Mouse (Mus musculus) CH12.LX (cell line): Measurements from ENCODE around the gene Rtf2. TPM values are rescaled to one million over a fixed set of nuclear protein-coding genes. Genes with fewer than 3 reads are reported as not detected.

Experiments used
- DNase-seq: peaks from one replicate; pipeline ENCODE4 v3.0.0-alpha.2; 2013; ENCODE audit errors: extremely low read depth
- H3K27ac ChIP-seq: 2 replicates; pipeline ENCODE4 v1.5.1; 2012; ENCODE audit warnings: low read depth, mild to moderate bottlenecking, control low read depth, moderate library complexity; ENCODE audit not compliant: insufficient read depth
- H3K27me3 ChIP-seq: replicated peaks from 2 replicates; pipeline ENCODE3; 2012; ENCODE audit warnings: inconsistent platforms
- H3K36me3 ChIP-seq, 2 experiments: replicated peaks in 1 of 2; 2 replicates each; pipeline versions ENCODE3 to v1.6.1; 2012; ENCODE audit warnings: inconsistent platforms in 1 of 2, low read length in 1 of 2, mild to moderate bottlenecking in 1 of 2, mixed read lengths in 1 of 2, moderate library complexity in 1 of 2; ENCODE audit not compliant: control insufficient read depth in 1 of 2, insufficient read depth in 1 of 2
- H3K4me1 ChIP-seq, 2 experiments: 2 replicates each; pipeline ENCODE4 v1.6.1; 2012; ENCODE audit warnings: inconsistent platforms in 1 of 2, moderate library complexity in 1 of 2; ENCODE audit not compliant: insufficient read depth in 2 of 2, control insufficient read depth in 1 of 2
- H3K4me2 ChIP-seq: 2 replicates; pipeline ENCODE4 v1.6.1; 2012; ENCODE audit warnings: low read depth, mild to moderate bottlenecking, control low read depth; ENCODE audit not compliant: poor library complexity, insufficient read depth, severe bottlenecking
- H3K4me3 ChIP-seq, 3 experiments: fragments of 150-350 bp in 1 of 3; sonication (generic) in 1 of 3; replicated peaks in 1 of 3; 2 replicates each; pipeline versions ENCODE3 to v1.5.1; 2011 to 2012; ENCODE audit warnings: low read depth in 2 of 3, low read length in 2 of 3, mild to moderate bottlenecking in 2 of 3, moderate library complexity in 2 of 3, control low read depth in 1 of 3, improper control_type of control experiment in 1 of 3, inconsistent platforms in 1 of 3, mixed read lengths in 1 of 3; ENCODE audit not compliant: poor library complexity in 1 of 3
- H3K79me2 ChIP-seq: replicated peaks from 2 replicates; pipeline ENCODE4 v1.6.1; 2012; ENCODE audit warnings: mild to moderate bottlenecking, moderate library complexity; ENCODE audit not compliant: control insufficient read depth, poor library complexity, insufficient read depth, severe bottlenecking; ENCODE audit errors: extremely low read depth
- H3K9ac ChIP-seq: 2 replicates; pipeline ENCODE4 v1.6.1; 2012; ENCODE audit warnings: low read depth, mild to moderate bottlenecking, control low read depth, moderate library complexity; ENCODE audit not compliant: insufficient read depth
- H3K9me3 ChIP-seq: replicated peaks from 2 replicates; pipeline ENCODE3; 2012; ENCODE audit warnings: low read length, inconsistent platforms, mixed read lengths
- CTCF ChIP-seq, 2 experiments: IDR thresholded peaks in 1 of 2; conservative IDR thresholded peaks in 1 of 2; 2 replicates each; pipeline ENCODE4 v1.5.1; 2011 to 2012; ENCODE audit warnings: low read depth in 2 of 2, low read length in 2 of 2, improper control_type of control experiment in 1 of 2, inconsistent platforms in 1 of 2, mild to moderate bottlenecking in 1 of 2, moderate library complexity in 1 of 2
- EP300 ChIP-seq: IDR thresholded peaks from 2 replicates; pipeline ENCODE4 v1.6.1; 2011; ENCODE audit warnings: low read length, improper control_type of control experiment
- GABPA ChIP-seq: IDR thresholded peaks from 2 replicates; pipeline ENCODE4 v1.6.1; 2012; ENCODE audit warnings: low read depth, low read length, improper control_type of control experiment, inconsistent platforms; ENCODE audit not compliant: insufficient replicate concordance
- JUND ChIP-seq: conservative IDR thresholded peaks from 2 replicates; pipeline ENCODE4 v1.6.1; 2011; ENCODE audit warnings: low read depth, low read length, improper control_type of control experiment
- KAT2A ChIP-seq: IDR thresholded peaks from 2 replicates; pipeline ENCODE4 v1.6.1; 2012; ENCODE audit warnings: low read length, improper control_type of control experiment, inconsistent platforms; ENCODE audit not compliant: insufficient replicate concordance
- MAFK ChIP-seq: IDR thresholded peaks from 2 replicates; pipeline ENCODE4 v1.6.1; 2011; ENCODE audit warnings: low read length, improper control_type of control experiment; ENCODE audit not compliant: insufficient replicate concordance
- MAZ ChIP-seq: IDR thresholded peaks from 2 replicates; pipeline ENCODE4 v1.6.1; 2012; ENCODE audit warnings: low read depth, mild to moderate bottlenecking, inconsistent platforms, low read length, improper control_type of control experiment, moderate library complexity
- MEF2A ChIP-seq: IDR thresholded peaks from 2 replicates; pipeline ENCODE4 v1.6.1; 2014; ENCODE audit warnings: low read depth, mild to moderate bottlenecking, inconsistent platforms, low read length, improper control_type of control experiment, borderline replicate concordance
- MYC ChIP-seq: IDR thresholded peaks from 2 replicates; pipeline ENCODE4 v1.6.1; 2011; ENCODE audit warnings: low read depth, mild to moderate bottlenecking, improper control_type of control experiment, low read length
- NELFE ChIP-seq: IDR thresholded peaks from 2 replicates; pipeline ENCODE4 v1.6.1; 2011; ENCODE audit warnings: low read depth, low read length, improper control_type of control experiment
- RAD21 ChIP-seq: IDR thresholded peaks from 2 replicates; pipeline ENCODE4 v1.6.1; 2011; ENCODE audit warnings: low read depth, mild to moderate bottlenecking, low read length, improper control_type of control experiment, moderate library complexity
- RCOR1 ChIP-seq: conservative IDR thresholded peaks from 2 replicates; pipeline ENCODE4 v1.6.1; 2012; ENCODE audit warnings: low read depth, mild to moderate bottlenecking, inconsistent platforms, low read length, improper control_type of control experiment
- SIN3A ChIP-seq: IDR thresholded peaks from 2 replicates; pipeline ENCODE4 v1.6.1; 2012; ENCODE audit warnings: low read length, improper control_type of control experiment, inconsistent platforms
- SMC3 ChIP-seq: IDR thresholded peaks from 2 replicates; pipeline ENCODE4 v1.6.1; 2011; ENCODE audit warnings: low read depth, low read length, improper control_type of control experiment
- TCF12 ChIP-seq: IDR thresholded peaks from 2 replicates; pipeline ENCODE4 v1.6.1; 2014; ENCODE audit warnings: low read depth, mild to moderate bottlenecking, inconsistent platforms, low read length, improper control_type of control experiment
- USF1 ChIP-seq: IDR thresholded peaks from 2 replicates; pipeline ENCODE4 v1.6.1; 2014; ENCODE audit warnings: low read depth, mild to moderate bottlenecking, inconsistent platforms, low read length, improper control_type of control experiment
- ZNF384 ChIP-seq: IDR thresholded peaks from 2 replicates; pipeline ENCODE4 v1.6.1; 2012; ENCODE audit warnings: low read depth, low read length, improper control_type of control experiment, inconsistent platforms
- dilution Hi-C: fragments of 300-500 bp; cut with MboI; formaldehyde crosslinking; loops from 2 replicates; pipeline ENCODE4 v1.14.3; 2020; ENCODE audit warnings: low sequenced_read_pairs; ENCODE audit not compliant: extremely low pct_unique_long_range_greater_than_20kb, extremely low pct_ligation_motif_present
- in situ Hi-C: fragments of 300-500 bp; cut with MboI; formaldehyde crosslinking; loops from 3 replicates; pipeline ENCODE4 v1.14.3; 2019; ENCODE audit warnings: low sequenced_read_pairs, low pct_ligation_motif_present, low pct_unique_long_range_greater_than_20kb, mixed read lengths
- polyA plus RNA-seq: library from polyadenylated mRNA; unstranded; fragments of >175 nt; gene quantifications from 2 replicates; pipeline ENCODE4 v1.2.1, GENCODE M21; 2012; ENCODE audit warnings: low read depth; ENCODE audit not compliant: insufficient read length
- total RNA-seq, 2 experiments: library from RNA; depleted of rRNA; stranded (reverse); fragments of 300-350 nt in 1 of 2; fragments of >200 nt in 1 of 2; gene quantifications; 2 replicates each; pipeline ENCODE4 v1.2.3; 2012 to 2014

Gene Rtf2
- total and polyA plus RNA-seq, 3 experiments = 60.3 to 72.9 (median 61.4) TPM

- Histone ChIP-seq H3K79me2 (no peaks in the 10 kb centered on the region), H3K4me2 (no peak overlapping the region), H3K36me3 (no peaks in the 10 kb centered on the region), H3K4me1 (peaks cover 8% of the 10 kb centered on the region in 2 experiments), H3K9me3 (no peaks in the 10 kb centered on the region), H3K27me3 (peaks cover 18% of the 10 kb centered on the region), H3K9ac (no peak overlapping the region), H3K27ac (no peak overlapping the region), H3K4me3 (no peak overlapping the region)
- TF ChIP-seq USF1 (no peak), GABPA (no peak), SIN3A (no peak), SMC3 (no peak), MAFK (no peak), RAD21 (no peak), EP300 (no peak), TCF12 (no peak), MEF2A (no peak), ZNF384 (no peak)
- in situ Hi-C loops = no loop called here
- dilution Hi-C loops = no loop called here
- DNase-seq = no peak
These were observed 60.5 kb downstream of the Rtf2 start for GRCm38 (mm10) chr2:172500752-172501316.

- dilution Hi-C loops = no loop called here
- no peak overlapping the region for H3K4me2 ChIP-seq
- no peaks in the 10 kb centered on the region for H3K79me2 ChIP-seq
- H3K9ac ChIP-seq = no peak overlapping the region
- DNase-seq = peak; percentile 49
- H3K27me3 ChIP-seq = peaks cover 19% of the 10 kb centered on the region
- H3K9me3 ChIP-seq = no peaks in the 10 kb centered on the region
- H3K27ac ChIP-seq = no peak overlapping the region
- in situ Hi-C loops = no loop called here
- TF ChIP-seq NELFE (no peak), USF1 (no peak), MAZ (0 out of 2 replicates have a peak, but pooled peaks have one; percentile 57), CTCF (conservative IDR thresholded peaks at IDR 0.05 in 1 of 2, IDR thresholded peaks at IDR 0.05 in 1 of 2; ENCODE audit: low read depth in 2 of 2, low read length in 2 of 2) (peak; percentile 66 to 82), JUND (no peak), RCOR1 (no peak), RAD21 (peak; percentile 64), MYC (0 out of 2 replicates have a peak, but pooled peaks have one; percentile 18), KAT2A (no peak), SMC3 (peak; percentile 82)
- TF ChIP-seq, all 38 proteins: peak for 5
- Histone ChIP-seq H3K4me3 (no peak overlapping the region), H3K36me3 (no peaks in the 10 kb centered on the region), H3K4me1 (peaks cover 8% of the 10 kb centered on the region in 2 experiments)
These were observed 61.0 kb downstream of the Rtf2 start for GRCm38 (mm10) chr2:172501341-172501740.
